Mouse (Mus musculus) heart, adult 11 months (tissue): ENCODE measurements around the gene Olfr839-ps1.

Experiments used
- DNase-seq: peaks from one replicate; pipeline ENCODE4 v3.0.0; 2022

Gene Olfr839-ps1

GRCm38 (mm10) chr9:19177212-19177611, at the start of gene Olfr839-ps1:
Gene Olfr839-ps1 (minus strand): TSS chr9:19177312.
- no peak for DNase-seq

- DNase-seq: no peak
Measured at GRCm38 (mm10) chr9:19136017-19136416, 41.1 kb downstream of the Olfr839-ps1 start, which contains the start of gene Olfr837. Gene Olfr837 (plus strand): TSS chr9:19136317.

GRCm38 (mm10) chr9:19120082-19120481, 57.0 kb downstream of the Olfr839-ps1 start, which contains the start of gene Olfr836:
Gene Olfr836 (plus strand): TSS chr9:19120382.
- DNase-seq: no peak
